Mouse (Mus musculus): ENCODE measurements around the gene Tbxas1. TPM values are rescaled to one million over a fixed set of nuclear protein-coding genes. Genes with fewer than 3 reads are reported as not detected.
A peak's percentile ranks its signal among the peaks of the same experiment; 100 is the strongest.

The Tbxas1 gene
- polyA plus RNA-seq, 1 experiment from 2014 or later, result 12.8 TPM

GRCm38 (mm10) chr6:38960367-38960766 lies 85.2 kb downstream of the Tbxas1 start:
- Histone ChIP-seq H3K4me3 (ENCODE audit: low read depth, low read length) (no peak overlapping the region), H3K4me1 (ENCODE audit: control insufficient read depth, low read depth, low read length) (peaks cover 12% of the 10 kb centered on the region), H3K9me3 (replicated peaks; ENCODE audit: control insufficient read depth, low read length) (no peaks in the 10 kb centered on the region), H3K36me3 (ENCODE audit: control insufficient read depth, insufficient read depth) (no peaks in the 10 kb centered on the region), H3K27ac (ENCODE audit: low read length) (peak overlapping the region; percentile 74), H3K9ac (ENCODE audit: low read depth, low read length) (no peak overlapping the region), H3K27me3 (ENCODE audit: control insufficient read depth, insufficient read depth, low read depth, low read length) (no peaks in the 10 kb centered on the region), H3K4me2 (ENCODE audit: low read depth, low read length) (no peak overlapping the region)
- 75% methylated on average over 3 of the region's 3 CpGs for WGBS (ENCODE audit: insufficient replicate concordance)
- ATAC-seq (ENCODE audit: low read depth), result no peak

- H3K9ac ChIP-seq (ENCODE audit: low read depth, low read length), result no peak overlapping the region
- no peak for ATAC-seq (ENCODE audit: low read depth)
Measured at GRCm38 (mm10) chr6:38960791-38961426, 85.7 kb downstream of the Tbxas1 start.

GRCm38 (mm10) chr6:38961427-38962033 lies 86.3 kb downstream of the Tbxas1 start:
- no peak for ATAC-seq (ENCODE audit: low read depth)
- H3K27ac ChIP-seq (ENCODE audit: low read length), result no peak overlapping the region
- peaks cover 17% of the 10 kb centered on the region for H3K4me1 ChIP-seq (ENCODE audit: control insufficient read depth, low read depth, low read length)
- H3K9ac ChIP-seq (ENCODE audit: low read depth, low read length), result no peak overlapping the region
- no peak overlapping the region for H3K4me2 ChIP-seq (ENCODE audit: low read depth, low read length)
- H3K9me3 ChIP-seq (replicated peaks; ENCODE audit: control insufficient read depth, low read length), result no peaks in the 10 kb centered on the region
- no peaks in the 10 kb centered on the region for H3K36me3 ChIP-seq (ENCODE audit: control insufficient read depth, insufficient read depth)
- H3K4me3 ChIP-seq (ENCODE audit: low read depth, low read length), result no peak overlapping the region
- H3K27me3 ChIP-seq (ENCODE audit: control insufficient read depth, insufficient read depth, low read depth, low read length), result no peaks in the 10 kb centered on the region
- WGBS (ENCODE audit: insufficient replicate concordance), result 56% methylated on average over 8 of the region's 8 CpGs

More at GRCm38 (mm10) chr6:38960791-38961426, 85.7 kb downstream of the Tbxas1 start:
- no peaks in the 10 kb centered on the region for H3K36me3 ChIP-seq (ENCODE audit: control insufficient read depth, insufficient read depth)
- H3K9me3 ChIP-seq (replicated peaks; ENCODE audit: control insufficient read depth, low read length), result no peaks in the 10 kb centered on the region
- no peak overlapping the region for H3K27ac ChIP-seq (ENCODE audit: low read length)
- H3K4me1 ChIP-seq (ENCODE audit: control insufficient read depth, low read depth, low read length), result peaks cover 12% of the 10 kb centered on the region
- H3K4me3 ChIP-seq (ENCODE audit: low read depth, low read length), result no peak overlapping the region
- H3K27me3 ChIP-seq (ENCODE audit: control insufficient read depth, insufficient read depth, low read depth, low read length), result no peaks in the 10 kb centered on the region
- WGBS (ENCODE audit: insufficient replicate concordance), result 66% methylated on average over 12 of the region's 12 CpGs
- H3K4me2 ChIP-seq (ENCODE audit: low read depth, low read length), result no peak overlapping the region

GRCm38 (mm10) chr6:38966839-38967238 lies 91.6 kb downstream of the Tbxas1 start:
- Histone ChIP-seq H3K36me3 (ENCODE audit: control insufficient read depth, insufficient read depth) (no peaks in the 10 kb centered on the region), H3K4me2 (ENCODE audit: low read depth, low read length) (peak overlapping the region; percentile 17), H3K27me3 (ENCODE audit: control insufficient read depth, insufficient read depth, low read depth, low read length) (no peaks in the 10 kb centered on the region), H3K4me3 (ENCODE audit: low read depth, low read length) (no peak overlapping the region), H3K27ac (ENCODE audit: low read length) (peak overlapping the region; percentile 54), H3K4me1 (ENCODE audit: control insufficient read depth, low read depth, low read length) (peaks cover 26% of the 10 kb centered on the region), H3K9ac (ENCODE audit: low read depth, low read length) (no peak overlapping the region; the same call in 1 of the 2 replicates), H3K9me3 (replicated peaks; ENCODE audit: control insufficient read depth, low read length) (no peaks in the 10 kb centered on the region)
- peak; percentile 83 for ATAC-seq (ENCODE audit: low read depth)
- whole genome bisulfite sequencing (ENCODE audit: insufficient replicate concordance), result 36% methylated on average over 5 of the region's 5 CpGs

- Histone ChIP-seq H3K9me3 (replicated peaks; ENCODE audit: control insufficient read depth, low read length) (no peaks in the 10 kb centered on the region), H3K9ac (ENCODE audit: low read depth, low read length) (no peak overlapping the region; the same call in 1 of the 2 replicates), H3K27me3 (ENCODE audit: control insufficient read depth, insufficient read depth, low read depth, low read length) (no peaks in the 10 kb centered on the region), H3K36me3 (ENCODE audit: control insufficient read depth, insufficient read depth) (no peaks in the 10 kb centered on the region), H3K4me2 (ENCODE audit: low read depth, low read length) (no peak overlapping the region), H3K4me3 (ENCODE audit: low read depth, low read length) (no peak overlapping the region), H3K27ac (ENCODE audit: low read length) (peak overlapping the region; percentile 54), H3K4me1 (ENCODE audit: control insufficient read depth, low read depth, low read length) (peaks cover 26% of the 10 kb centered on the region)
- 47% methylated on average over 6 of the region's 6 CpGs for WGBS (ENCODE audit: insufficient replicate concordance)
- no peak for ATAC-seq (ENCODE audit: low read depth)
Measured at GRCm38 (mm10) chr6:38967288-38967687, 92.1 kb downstream of the Tbxas1 start.

- no peaks in the 10 kb centered on the region for H3K36me3 ChIP-seq (ENCODE audit: control insufficient read depth, insufficient read depth)
- no peaks in the 10 kb centered on the region for H3K27me3 ChIP-seq (ENCODE audit: control insufficient read depth, insufficient read depth, low read depth, low read length)
- H3K4me3 ChIP-seq (ENCODE audit: low read depth, low read length), result no peak overlapping the region
- H3K27ac ChIP-seq (ENCODE audit: low read length), result no peak overlapping the region
- no peak for ATAC-seq (ENCODE audit: low read depth)
- no peaks in the 10 kb centered on the region for H3K9me3 ChIP-seq (replicated peaks; ENCODE audit: control insufficient read depth, low read length)
- no peak overlapping the region for H3K9ac ChIP-seq (ENCODE audit: low read depth, low read length)
- H3K4me2 ChIP-seq (ENCODE audit: low read depth, low read length), result no peak overlapping the region
- WGBS (ENCODE audit: insufficient replicate concordance), result 70% methylated on average over 5 of the region's 5 CpGs
- H3K4me1 ChIP-seq (ENCODE audit: control insufficient read depth, low read depth, low read length), result peaks cover 26% of the 10 kb centered on the region
Measured at GRCm38 (mm10) chr6:38967988-38968387, 92.8 kb downstream of the Tbxas1 start.

- no peak overlapping the region for H3K4me2 ChIP-seq (ENCODE audit: low read depth, low read length)
Measured at GRCm38 (mm10) chr6:38969944-38970740, 94.9 kb downstream of the Tbxas1 start.

GRCm38 (mm10) chr6:38970759-38971158 lies 95.6 kb downstream of the Tbxas1 start:
- 49% methylated on average over 6 of the region's 6 CpGs for WGBS (ENCODE audit: insufficient replicate concordance)
- H3K9me3 ChIP-seq (replicated peaks; ENCODE audit: control insufficient read depth, low read length), result no peaks in the 10 kb centered on the region
- H3K36me3 ChIP-seq (ENCODE audit: control insufficient read depth, insufficient read depth), result no peaks in the 10 kb centered on the region
- peaks cover 26% of the 10 kb centered on the region for H3K4me1 ChIP-seq (ENCODE audit: control insufficient read depth, low read depth, low read length)
- H3K9ac ChIP-seq (ENCODE audit: low read depth, low read length), result no peak overlapping the region
- no peaks in the 10 kb centered on the region for H3K27me3 ChIP-seq (ENCODE audit: control insufficient read depth, insufficient read depth, low read depth, low read length)
- no peak overlapping the region for H3K4me3 ChIP-seq (ENCODE audit: low read depth, low read length)
- H3K4me2 ChIP-seq (ENCODE audit: low read depth, low read length), result no peak overlapping the region
- no peak for ATAC-seq (ENCODE audit: low read depth)
- no peak overlapping the region for H3K27ac ChIP-seq (ENCODE audit: low read length)

More at GRCm38 (mm10) chr6:38969944-38970740, 94.9 kb downstream of the Tbxas1 start:
- H3K36me3 ChIP-seq (ENCODE audit: control insufficient read depth, insufficient read depth), result no peaks in the 10 kb centered on the region
- no peaks in the 10 kb centered on the region for H3K27me3 ChIP-seq (ENCODE audit: control insufficient read depth, insufficient read depth, low read depth, low read length)
- ATAC-seq (ENCODE audit: low read depth), result no peak
- WGBS (ENCODE audit: insufficient replicate concordance), result 73% methylated on average over 6 of the region's 6 CpGs
- no peaks in the 10 kb centered on the region for H3K9me3 ChIP-seq (replicated peaks; ENCODE audit: control insufficient read depth, low read length)
- no peak overlapping the region for H3K27ac ChIP-seq (ENCODE audit: low read length)
- H3K4me1 ChIP-seq (ENCODE audit: control insufficient read depth, low read depth, low read length), result peaks cover 26% of the 10 kb centered on the region
- H3K9ac ChIP-seq (ENCODE audit: low read depth, low read length), result no peak overlapping the region
- no peak overlapping the region for H3K4me3 ChIP-seq (ENCODE audit: low read depth, low read length)

GRCm38 (mm10) chr6:38972826-38973225 lies 97.6 kb downstream of the Tbxas1 start:
- Histone ChIP-seq H3K27ac (ENCODE audit: low read length) (no peak overlapping the region), H3K4me2 (ENCODE audit: low read depth, low read length) (no peak overlapping the region), H3K36me3 (ENCODE audit: control insufficient read depth, insufficient read depth) (no peaks in the 10 kb centered on the region), H3K4me3 (ENCODE audit: low read depth, low read length) (no peak overlapping the region), H3K9me3 (replicated peaks; ENCODE audit: control insufficient read depth, low read length) (no peaks in the 10 kb centered on the region), H3K9ac (ENCODE audit: low read depth, low read length) (no peak overlapping the region), H3K4me1 (ENCODE audit: control insufficient read depth, low read depth, low read length) (peaks cover 9% of the 10 kb centered on the region), H3K27me3 (ENCODE audit: control insufficient read depth, insufficient read depth, low read depth, low read length) (no peaks in the 10 kb centered on the region)
- 35% methylated on average over 1 of the region's 1 CpGs for WGBS (ENCODE audit: insufficient replicate concordance)
- no peak for ATAC-seq (ENCODE audit: low read depth)

Measured in liver, embryonic 16.5 days (tissue).